31 mouse cellular contexts compared by ENCODE assay signal in genomic region chr5:50819959-50820358, GRCm38 (mm10).
"Had no signal": no experiment of that assay in that cellular context is flagged by ENCODE, and none has a peak within 500 bp of the region (broad histone marks: within the 10 kb centered on the region; RNA-seq: fewer than 3 reads in every experiment).

No protein-coding gene starts in this region.

- H3K27me3 ChIP-seq: limb, embryonic 12.5 days; limb, embryonic 13.5 days; limb, embryonic 15.5 days; liver, embryonic 12.5 days; liver, embryonic 13.5 days; liver, embryonic 15.5 days; lung, embryonic 15.5 days; megakaryocyte, embryonic 14.5 days; midbrain, embryonic 12.5 days; midbrain, embryonic 13.5 days; midbrain, embryonic 15.5 days had no signal

- H3K9ac ChIP-seq: limb, embryonic 12.5 days; limb, embryonic 13.5 days; limb, embryonic 15.5 days; liver, embryonic 12.5 days; liver, embryonic 13.5 days; liver, embryonic 14.5 days; liver, embryonic 15.5 days; lung, embryonic 14.5 days; lung, embryonic 15.5 days; midbrain, embryonic 12.5 days; midbrain, embryonic 13.5 days; midbrain, embryonic 15.5 days had no signal

- H3K4me3 ChIP-seq: left cerebral cortex, adult 2 months; limb, embryonic 10.5 days; limb, embryonic 12.5 days; limb, embryonic 13.5 days; limb, embryonic 15.5 days; liver, embryonic 12.5 days; liver, embryonic 13.5 days; liver, embryonic 15.5 days; lung, embryonic 15.5 days; megakaryocyte, embryonic 14.5 days; midbrain, embryonic 10.5 days; midbrain, embryonic 12.5 days; midbrain, embryonic 13.5 days; midbrain, embryonic 15.5 days; myocyte had no signal

- ATAC-seq: liver, embryonic 12.5 days; lung, postnatal 0 days; midbrain, embryonic 13.5 days; midbrain, embryonic 15.5 days; midbrain, embryonic 16.5 days had no signal

- H3K9me3 ChIP-seq: limb, embryonic 10.5 days; limb, embryonic 12.5 days; limb, embryonic 13.5 days; limb, embryonic 15.5 days; liver, embryonic 12.5 days; liver, embryonic 13.5 days; liver, embryonic 15.5 days; lung, embryonic 15.5 days; megakaryocyte, embryonic 14.5 days; midbrain, embryonic 10.5 days; midbrain, embryonic 12.5 days; midbrain, embryonic 13.5 days; midbrain, embryonic 15.5 days had no signal

- H3K4me2 ChIP-seq: limb, embryonic 12.5 days; limb, embryonic 13.5 days; limb, embryonic 15.5 days; liver, embryonic 11.5 days; liver, embryonic 12.5 days; liver, embryonic 13.5 days; liver, embryonic 15.5 days; lung, embryonic 14.5 days; lung, embryonic 15.5 days; midbrain, embryonic 11.5 days; midbrain, embryonic 12.5 days; midbrain, embryonic 13.5 days; midbrain, embryonic 15.5 days had no signal

- H3K4me1 ChIP-seq: limb, embryonic 10.5 days; limb, embryonic 12.5 days; limb, embryonic 13.5 days; limb, embryonic 15.5 days; liver, embryonic 12.5 days; liver, embryonic 13.5 days; liver, embryonic 15.5 days; lung, embryonic 15.5 days; megakaryocyte, embryonic 14.5 days; midbrain, embryonic 10.5 days; midbrain, embryonic 12.5 days; midbrain, embryonic 13.5 days; midbrain, embryonic 15.5 days had no signal

- DNase-seq: left cerebral cortex, postnatal 4 days; liver; liver, embryonic 13.5 days; lung, adult 18-20 months; lung, adult 2 months; lung, embryonic 14.5 days; lung, postnatal 10 days; lung, postnatal 14 days; lung, postnatal 36 days; lung, postnatal 4 days; midbrain, embryonic 14.5 days had no signal

- H3K36me3 ChIP-seq: limb, embryonic 10.5 days; limb, embryonic 12.5 days; limb, embryonic 13.5 days; limb, embryonic 15.5 days; liver, embryonic 12.5 days; liver, embryonic 13.5 days; liver, embryonic 15.5 days; lung, embryonic 15.5 days; midbrain, embryonic 10.5 days; midbrain, embryonic 12.5 days; midbrain, embryonic 13.5 days; midbrain, embryonic 15.5 days had no signal

- H3K27ac ChIP-seq: left cerebral cortex, adult 2 months; limb, embryonic 10.5 days; limb, embryonic 12.5 days; limb, embryonic 13.5 days; limb, embryonic 15.5 days; liver, embryonic 12.5 days; liver, embryonic 13.5 days; liver, embryonic 14.5 days; liver, embryonic 15.5 days; lung, embryonic 15.5 days; macrophage; midbrain, embryonic 10.5 days; midbrain, embryonic 12.5 days; midbrain, embryonic 13.5 days; midbrain, embryonic 15.5 days had no signal
